Mouse (Mus musculus) hindbrain, embryonic 11.5 days (tissue): ENCODE results near the gene Sp3. TPM values are rescaled to one million over a fixed set of nuclear protein-coding genes. Genes with fewer than 3 reads are reported as not detected.
A peak's percentile ranks its signal among the peaks of the same experiment; 100 is the strongest.

Experiments
- ATAC-seq: fragments of 200-750 bp; cut with Nextera tagmentation; 2 replicates; pipeline ENCODE4 v1.8.0; 2017; ENCODE audit warnings: mild to moderate bottlenecking, moderate TSS enrichment, moderate library complexity; ENCODE audit not compliant: low FRiP score
- DNase-seq: peaks from one replicate; pipeline ENCODE4 v3.0.0-alpha.2; 2015; ENCODE audit warnings: low spot score
- H3K27ac ChIP-seq: fragments of 300-500 bp; sonication (generic); 2 replicates; pipeline ENCODE4 v1.5.1; 2014; ENCODE audit warnings: mild to moderate bottlenecking, low read depth, low read length
- H3K27me3 ChIP-seq: fragments of 300-500 bp; sonication (generic); 2 replicates; pipeline ENCODE4 v1.6.1; 2014; ENCODE audit warnings: mild to moderate bottlenecking, low read length, moderate library complexity, mixed read lengths; ENCODE audit not compliant: control insufficient read depth, insufficient read depth
- H3K36me3 ChIP-seq: fragments of 300-500 bp; sonication (generic); 2 replicates; pipeline ENCODE4 v1.6.1; 2014; ENCODE audit warnings: mild to moderate bottlenecking, low read length, moderate library complexity, mixed read lengths; ENCODE audit not compliant: control insufficient read depth, insufficient read depth
- H3K4me1 ChIP-seq: fragments of 300-500 bp; sonication (generic); replicated peaks from 2 replicates; pipeline ENCODE4 v1.6.1; 2014; ENCODE audit warnings: low read length, mixed read lengths; ENCODE audit not compliant: control insufficient read depth, insufficient read depth
- H3K4me2 ChIP-seq: fragments of 300-500 bp; sonication (generic); replicated peaks from 2 replicates; pipeline ENCODE4 v1.6.1; 2014; ENCODE audit warnings: mild to moderate bottlenecking, low read depth, low read length
- H3K4me3 ChIP-seq: fragments of 300-500 bp; sonication (generic); 2 replicates; pipeline ENCODE4 v1.5.1; 2014; ENCODE audit warnings: low read depth, low read length
- H3K9ac ChIP-seq: fragments of 300-500 bp; sonication (generic); 2 replicates; pipeline ENCODE4 v1.6.1; 2014; ENCODE audit warnings: low read depth, low read length
- H3K9me3 ChIP-seq: fragments of 300-500 bp; sonication (generic); 2 replicates; pipeline ENCODE4 v1.6.1; 2016; ENCODE audit warnings: low read length; ENCODE audit not compliant: control insufficient read depth
- WGBS: fragments of 180-500 bp; shearing (Covaris S2); extraction: QIAGEN DNeasy Blood & Tissue Kit; methylation state at CpG from one replicate; pipeline ENCODE4 v1.1.7; 2014; 5-methylcytosine and 5-hydroxymethylcytosine counted together
- polyA plus RNA-seq: library from polyadenylated mRNA; unstranded; fragments of >200 nt; fragmentation: Nextera tagmentation; extraction: Ambion mirVana; gene quantifications from 2 replicates; pipeline ENCODE4 v1.2.1, GENCODE M21; 2014

Gene Sp3
- polyA plus RNA-seq, 1 experiment from 2014 or later: 66.3 TPM

- H3K9me3 ChIP-seq: no peaks in the 10 kb centered on the region
- H3K4me2 ChIP-seq: no peak overlapping the region
- H3K27ac ChIP-seq: no peak overlapping the region
- WGBS: 74% methylated on average over 17 of the region's 20 CpGs
- H3K9ac ChIP-seq: no peak overlapping the region
- H3K4me3 ChIP-seq: no peak overlapping the region
- ATAC-seq (no peak), DNase-seq (peak; percentile 89)
- no peaks in the 10 kb centered on the region for H3K36me3 ChIP-seq
- H3K4me1 ChIP-seq: no peaks in the 10 kb centered on the region
- H3K27me3 ChIP-seq: no peaks in the 10 kb centered on the region
Observed at GRCm38 (mm10) chr2:73012636-73013035, 32.4 kb upstream of the Sp3 start.

GRCm38 (mm10) chr2:73007472-73007871, 27.2 kb upstream of the Sp3 start:
- Histone ChIP-seq H3K4me1 (peaks cover 6% of the 10 kb centered on the region; the same call in 1 of the 2 replicates), H3K4me3 (no peak overlapping the region), H3K9ac (no peak overlapping the region), H3K4me2 (no peak overlapping the region), H3K9me3 (no peaks in the 10 kb centered on the region), H3K27me3 (no peaks in the 10 kb centered on the region), H3K36me3 (no peaks in the 10 kb centered on the region), H3K27ac (no peak overlapping the region)
- DNase-seq (no peak), ATAC-seq (no peak)
- WGBS: 93% methylated on average over 9 of the region's 9 CpGs

DNA sequence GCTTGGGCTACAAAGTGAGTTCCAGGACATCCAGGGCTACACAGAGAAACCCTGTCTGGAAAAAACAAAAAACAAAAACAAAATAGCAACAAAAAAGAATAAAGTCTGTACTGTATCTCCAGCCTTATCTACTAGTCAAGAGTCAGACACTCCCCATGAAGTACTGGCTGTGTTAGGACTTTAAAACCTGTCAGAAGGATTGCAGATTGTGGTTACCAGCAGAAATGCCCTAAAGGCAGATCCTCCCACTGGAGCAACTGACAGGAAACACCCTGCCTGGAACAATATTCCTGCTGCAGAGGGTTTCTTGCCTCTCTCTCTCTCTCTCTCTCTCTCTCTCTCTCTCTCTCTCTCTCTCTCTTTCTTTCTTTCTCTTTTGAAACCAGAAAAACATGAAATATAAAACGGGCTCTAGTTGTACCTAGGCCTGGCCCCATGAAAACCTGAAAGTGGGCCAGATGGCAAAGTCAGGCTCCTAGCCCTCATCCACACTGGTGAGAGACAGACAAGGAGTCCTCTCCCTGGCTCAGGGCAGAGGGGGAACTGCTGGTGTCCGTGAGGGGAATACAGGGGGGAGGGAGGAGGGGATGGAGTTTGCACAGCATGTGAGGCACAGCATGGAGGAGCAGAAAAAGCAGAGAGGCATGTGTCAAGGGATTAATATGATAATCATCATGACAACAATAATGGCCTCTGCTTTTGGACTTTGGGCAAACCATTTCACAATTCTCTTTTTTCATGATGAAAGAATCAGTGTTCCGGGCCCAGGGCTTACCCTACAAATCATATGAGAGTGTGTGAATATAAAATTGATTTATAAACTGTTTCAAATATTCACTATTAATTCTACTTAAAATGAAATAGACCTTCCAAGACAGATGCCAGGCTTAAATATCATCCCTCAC, 25.6 kb upstream of the Sp3 start:
- Histone ChIP-seq H3K4me1 (peaks cover 6% of the 10 kb centered on the region; the same call in 1 of the 2 replicates), H3K27me3 (no peaks in the 10 kb centered on the region), H3K36me3 (no peaks in the 10 kb centered on the region), H3K4me2 (no peak overlapping the region), H3K9ac (no peak overlapping the region), H3K4me3 (no peak overlapping the region), H3K9me3 (no peaks in the 10 kb centered on the region), H3K27ac (0 out of 2 replicates have a peak overlapping the region, but pooled peaks have one; percentile 13)
- DNase-seq: no peak
- ATAC-seq: no peak
- WGBS: 52% methylated on average over 3 of the region's 3 CpGs

DNA sequence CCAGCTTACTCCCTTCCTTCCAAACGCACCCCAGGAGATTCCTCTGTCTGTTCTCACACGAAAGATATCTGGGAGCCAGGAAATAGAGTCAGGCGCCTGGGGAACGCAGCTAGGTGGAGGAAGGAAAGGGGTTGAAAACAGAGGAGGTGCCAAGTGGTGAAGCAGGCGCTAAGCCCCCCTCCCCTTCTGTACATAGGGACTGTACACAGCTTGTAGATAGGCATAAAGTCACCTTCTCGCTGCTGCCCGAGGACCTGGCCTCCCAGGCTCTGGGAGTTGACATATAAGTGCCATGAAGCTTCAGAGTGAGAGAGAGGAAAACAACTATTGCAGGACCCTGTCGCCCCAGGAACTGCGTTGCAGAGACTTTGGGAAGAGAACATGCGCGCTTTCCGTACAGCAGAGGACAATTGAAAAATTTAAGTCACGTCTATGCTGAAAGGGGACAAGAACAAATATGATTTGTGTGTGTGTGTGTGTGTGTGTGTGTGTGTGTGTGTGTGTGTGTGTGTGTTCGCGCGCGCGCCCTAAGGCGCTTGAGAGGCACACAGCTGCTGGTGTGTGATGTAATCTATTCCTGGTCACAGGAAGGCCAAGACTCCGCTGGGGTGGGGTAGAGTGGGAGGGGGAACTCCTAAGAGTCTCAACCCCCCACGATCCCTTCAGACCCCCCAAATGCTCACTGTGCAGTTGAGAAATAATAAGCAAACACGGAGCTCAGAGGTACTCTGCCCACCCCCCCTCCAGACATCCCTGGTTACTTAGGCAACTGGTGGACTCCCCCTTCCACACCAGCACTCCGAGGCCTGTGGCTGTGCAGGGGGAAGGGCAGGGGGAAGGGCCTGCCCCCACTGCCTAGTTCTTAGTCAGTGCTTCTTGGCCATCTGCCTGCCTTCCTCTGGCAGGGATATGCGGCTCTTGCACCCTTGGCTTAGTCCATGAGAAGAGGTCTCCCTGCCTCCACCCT, 23.8 kb upstream of the Sp3 start:
- no peak overlapping the region for H3K9ac ChIP-seq

GRCm38 (mm10) chr2:73003049-73003448, 22.8 kb upstream of the Sp3 start:
- Histone ChIP-seq H3K9ac (no peak overlapping the region), H3K27me3 (no peaks in the 10 kb centered on the region), H3K4me2 (no peak overlapping the region), H3K4me3 (no peak overlapping the region), H3K9me3 (no peaks in the 10 kb centered on the region), H3K36me3 (no peaks in the 10 kb centered on the region), H3K27ac (no peak overlapping the region), H3K4me1 (peaks cover 6% of the 10 kb centered on the region; the same call in 1 of the 2 replicates)
- DNase-seq: no peak
- no peak for ATAC-seq
- 56% methylated on average over 10 of the region's 12 CpGs for WGBS

More for the DNA sequence above, 23.8 kb upstream of the Sp3 start:
- Histone ChIP-seq H3K27ac (peak overlapping the region; percentile 17; the same call in 1 of the 2 replicates), H3K27me3 (no peaks in the 10 kb centered on the region), H3K36me3 (no peaks in the 10 kb centered on the region), H3K9me3 (no peaks in the 10 kb centered on the region), H3K4me1 (peaks cover 6% of the 10 kb centered on the region; the same call in 1 of the 2 replicates), H3K4me2 (peak overlapping the region; percentile 26), H3K4me3 (no peak overlapping the region)
- DNase-seq (peak; percentile 42), ATAC-seq (peak; percentile 67; the same call in 1 of the 2 replicates)
- WGBS: 38% methylated on average over 23 of the region's 24 CpGs

DNA sequence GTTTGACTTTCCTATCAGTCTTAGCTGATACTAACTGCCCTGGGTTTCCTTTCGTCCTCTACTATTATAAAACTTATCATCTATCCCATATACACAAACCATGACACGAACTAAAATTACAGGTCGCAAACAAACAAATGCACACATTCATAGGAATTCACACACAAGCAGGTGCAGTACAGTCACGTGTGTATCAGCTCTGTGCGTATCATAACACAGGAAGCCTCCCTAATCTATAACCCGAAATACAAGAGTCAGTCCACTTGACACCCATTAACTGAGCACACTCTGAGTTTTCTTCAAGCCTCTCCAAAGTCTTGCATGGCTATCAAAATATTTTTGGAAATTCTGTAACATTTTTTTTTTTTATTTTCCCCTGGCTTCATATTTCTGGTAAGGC, 22.2 kb upstream of the Sp3 start:
- no peaks in the 10 kb centered on the region for H3K9me3 ChIP-seq
- H3K27ac ChIP-seq: no peak overlapping the region
- H3K36me3 ChIP-seq: no peaks in the 10 kb centered on the region
- peaks cover 6% of the 10 kb centered on the region; the same call in 1 of the 2 replicates for H3K4me1 ChIP-seq
- ATAC-seq (no peak), DNase-seq (no peak)
- no peak overlapping the region for H3K9ac ChIP-seq
- H3K27me3 ChIP-seq: no peaks in the 10 kb centered on the region
- H3K4me2 ChIP-seq: no peak overlapping the region
- 88% methylated on average over 6 of the region's 6 CpGs for WGBS
- no peak overlapping the region for H3K4me3 ChIP-seq

DNA sequence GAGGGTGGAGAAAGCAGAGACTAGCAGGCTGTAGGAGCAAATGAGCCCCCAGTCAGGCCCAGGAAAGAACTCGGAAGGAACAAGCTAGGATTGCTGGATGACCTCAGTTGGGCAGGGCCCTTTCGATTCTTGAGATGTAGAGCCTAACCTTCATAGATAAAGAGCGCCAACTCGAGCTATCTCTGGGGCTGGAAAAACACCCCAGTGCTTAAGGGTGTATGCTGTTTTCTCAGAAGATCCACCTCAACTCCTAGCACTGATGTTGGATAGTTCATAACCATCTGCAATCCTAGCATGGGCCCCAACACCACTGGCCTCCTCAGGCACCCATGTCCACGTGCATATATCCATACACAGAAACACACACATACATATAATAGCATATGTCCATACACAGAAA, 21.7 kb upstream of the Sp3 start:
- Histone ChIP-seq H3K36me3 (no peaks in the 10 kb centered on the region), H3K9me3 (no peaks in the 10 kb centered on the region), H3K4me2 (no peak overlapping the region), H3K27me3 (no peaks in the 10 kb centered on the region), H3K4me1 (peaks cover 6% of the 10 kb centered on the region; the same call in 1 of the 2 replicates), H3K27ac (no peak overlapping the region), H3K4me3 (no peak overlapping the region), H3K9ac (no peak overlapping the region)
- 88% methylated on average over 5 of the region's 5 CpGs for WGBS
- no peak for DNase-seq
- ATAC-seq: no peak

DNA sequence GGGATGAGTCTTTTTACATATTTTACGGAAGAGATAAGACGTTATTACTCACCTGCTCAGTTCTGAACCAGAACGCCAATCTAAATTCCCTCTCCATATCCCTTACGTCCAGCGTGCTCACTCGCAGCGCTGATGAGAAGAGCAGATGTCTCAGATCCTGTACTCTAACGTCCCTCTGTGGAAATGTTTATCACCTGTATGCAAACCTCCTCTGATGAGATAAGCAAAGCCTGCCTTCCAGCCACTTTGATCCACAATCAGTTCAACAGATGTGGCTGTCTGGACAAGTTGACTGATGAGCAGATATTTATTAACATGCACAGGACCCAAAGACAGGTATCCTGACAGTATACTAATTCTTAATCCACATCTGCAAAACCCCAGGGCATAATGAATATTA, 19.9 kb upstream of the Sp3 start:
- ATAC-seq (no peak), DNase-seq (no peak)
- Histone ChIP-seq H3K9me3 (no peaks in the 10 kb centered on the region), H3K27me3 (no peaks in the 10 kb centered on the region), H3K36me3 (no peaks in the 10 kb centered on the region), H3K9ac (no peak overlapping the region), H3K4me2 (no peak overlapping the region), H3K4me1 (peaks cover 6% of the 10 kb centered on the region; the same call in 1 of the 2 replicates), H3K4me3 (no peak overlapping the region), H3K27ac (no peak overlapping the region)
- WGBS: 71% methylated on average over 8 of the region's 8 CpGs
